Mouse (Mus musculus): ENCODE data around the gene Itsn2. TPM values are rescaled to one million over a fixed set of nuclear protein-coding genes. Genes with fewer than 3 reads are reported as not detected.
"Not testable (repeated sequence)": the region's sequence is repeated elsewhere in the genome, so short reads cannot be mapped to it uniquely, and the experiment has no call there.

Gene Itsn2
- total and polyA plus RNA-seq, 3 experiments: 27.9 to 48.1 (median 44.4) TPM

DNA sequence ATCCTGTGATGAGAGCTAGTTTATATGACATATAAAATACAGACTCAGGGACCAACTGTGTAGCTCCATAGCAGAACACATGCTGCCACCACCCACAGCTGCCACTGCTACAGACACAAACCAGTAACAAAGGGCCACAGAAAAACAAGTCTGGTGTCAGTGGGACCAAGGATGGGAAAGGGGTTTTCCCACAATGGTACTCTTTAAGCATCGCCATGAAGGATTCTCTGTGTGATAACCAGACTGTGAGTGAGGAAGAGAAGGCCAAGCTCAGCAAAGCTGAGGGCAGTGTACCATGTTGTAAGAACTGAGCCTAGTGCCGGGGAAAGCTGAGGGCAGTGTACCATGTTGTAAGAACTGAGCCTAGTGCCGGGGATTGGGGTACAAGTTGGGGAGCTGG, 98.8 kb downstream of the Itsn2 start:
- Histone ChIP-seq H3K4me1 (ENCODE audit: control insufficient read depth in 1 of 2, insufficient read depth in 2 of 2) (peaks cover 3 to 9% of the 10 kb centered on the region in 2 experiments; a peak in 2 of 4 replicates), H3K36me3 (replicated peaks in 1 of 2; ENCODE audit: control insufficient read depth in 1 of 2, insufficient read depth in 1 of 2, low read length in 1 of 2) (peaks cover 12 to 44% of the 10 kb centered on the region in 2 experiments), H3K27me3 (replicated peaks) (no peaks in the 10 kb centered on the region), H3K4me2 (ENCODE audit: insufficient read depth, low read depth, poor library complexity, severe bottlenecking) (no peak overlapping the region), H3K27ac (ENCODE audit: insufficient read depth, low read depth) (no peak overlapping the region), H3K9ac (ENCODE audit: insufficient read depth, low read depth) (no peak overlapping the region), H3K79me2 (replicated peaks; ENCODE audit: control insufficient read depth, extremely low read depth, insufficient read depth, poor library complexity, severe bottlenecking) (no peaks in the 10 kb centered on the region), H3K4me3 (replicated peaks in 1 of 3; ENCODE audit: low read depth in 2 of 3, low read length in 2 of 3, poor library complexity in 1 of 3) (no peak overlapping the region), H3K9me3 (replicated peaks; ENCODE audit: low read length) (no peaks in the 10 kb centered on the region)
- in situ Hi-C loops (cut with MboI; ENCODE audit: low pct_ligation_motif_present, low pct_unique_long_range_greater_than_20kb, low sequenced_read_pairs) (no loop called here), dilution Hi-C loops (cut with MboI; ENCODE audit: extremely low pct_ligation_motif_present, extremely low pct_unique_long_range_greater_than_20kb, low sequenced_read_pairs) (no loop called here)
- TF ChIP-seq MXI1 (IDR thresholded peaks at IDR 0.05; ENCODE audit: low read depth, low read length): no peak
- no peak for TF ChIP-seq ZC3H11A (IDR thresholded peaks at IDR 0.05; ENCODE audit: low read depth, low read length)
- TF ChIP-seq ZNF384 (IDR thresholded peaks at IDR 0.05; ENCODE audit: low read depth, low read length): no peak
- no peak for TF ChIP-seq MAFK (IDR thresholded peaks at IDR 0.05; ENCODE audit: insufficient replicate concordance, low read length)
- TF ChIP-seq ZMIZ1 (IDR thresholded peaks at IDR 0.05; ENCODE audit: low read depth, low read length): no peak
- TF ChIP-seq GABPA (IDR thresholded peaks at IDR 0.05; ENCODE audit: insufficient replicate concordance, low read depth, low read length): no peak
- TF ChIP-seq RCOR1 (conservative IDR thresholded peaks at IDR 0.05; ENCODE audit: low read depth, low read length): no peak
- TF ChIP-seq CHD2 (IDR thresholded peaks at IDR 0.05; ENCODE audit: low read length): no peak
- no peak for TF ChIP-seq PAX5 (IDR thresholded peaks at IDR 0.05; ENCODE audit: low read length)
- no peak for TF ChIP-seq KAT2A (IDR thresholded peaks at IDR 0.05; ENCODE audit: insufficient replicate concordance, low read length)
- no peak for TF ChIP-seq USF1 (IDR thresholded peaks at IDR 0.05; ENCODE audit: low read depth, low read length)
- TF ChIP-seq E2F4 (IDR thresholded peaks at IDR 0.05; ENCODE audit: insufficient replicate concordance, low read depth, low read length): no peak
- TF ChIP-seq NELFE (IDR thresholded peaks at IDR 0.05; ENCODE audit: low read depth, low read length): no peak
- no peak for TF ChIP-seq CTCF (conservative IDR thresholded peaks at IDR 0.05 in 1 of 2, IDR thresholded peaks at IDR 0.05 in 1 of 2; ENCODE audit: low read depth in 2 of 2, low read length in 2 of 2)
- TF ChIP-seq NRF1 (IDR thresholded peaks at IDR 0.05; ENCODE audit: low read depth, low read length): no peak
- no peak for TF ChIP-seq HCFC1 (IDR thresholded peaks at IDR 0.05; ENCODE audit: low read depth, low read length)
- TF ChIP-seq BHLHE40 (IDR thresholded peaks at IDR 0.05; ENCODE audit: low read depth, low read length): no peak
- no peak for DNase-seq (ENCODE audit: extremely low read depth)

DNA sequence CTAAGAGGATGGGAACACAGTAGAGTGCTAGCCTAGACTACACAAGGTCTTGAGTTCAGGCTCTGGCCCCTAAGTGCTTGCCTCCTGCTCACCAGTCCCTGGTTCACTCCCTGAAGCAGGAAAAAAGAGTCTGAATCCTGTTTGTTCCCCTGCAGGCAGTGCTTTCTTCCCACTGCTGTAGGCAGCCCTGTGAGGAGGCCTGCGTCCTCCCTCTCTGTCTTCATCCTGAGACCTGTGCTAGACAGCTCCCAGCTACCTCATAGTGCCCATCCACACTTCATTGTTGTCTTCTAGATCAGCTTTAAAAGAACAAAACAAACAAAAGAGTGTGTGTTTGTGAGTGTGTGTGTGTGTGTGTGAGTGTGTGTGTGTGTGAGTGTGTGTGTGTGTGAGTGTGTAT, 102.1 kb downstream of the Itsn2 start:
- H3K9me3 ChIP-seq (replicated peaks; ENCODE audit: low read length): no peaks in the 10 kb centered on the region
- H3K27me3 ChIP-seq (replicated peaks): no peaks in the 10 kb centered on the region
- no peak overlapping the region for H3K4me3 ChIP-seq (replicated peaks in 1 of 3; ENCODE audit: low read depth in 2 of 3, low read length in 2 of 3, poor library complexity in 1 of 3)
- no peak overlapping the region for H3K27ac ChIP-seq (ENCODE audit: insufficient read depth, low read depth)
- H3K9ac ChIP-seq (ENCODE audit: insufficient read depth, low read depth): no peak overlapping the region
- no peaks in the 10 kb centered on the region for H3K79me2 ChIP-seq (replicated peaks; ENCODE audit: control insufficient read depth, extremely low read depth, insufficient read depth, poor library complexity, severe bottlenecking)
- no peak for DNase-seq (ENCODE audit: extremely low read depth)
- no peak for TF ChIP-seq JUN (IDR thresholded peaks at IDR 0.05; ENCODE audit: insufficient read depth, low read depth, low read length)
- no peak overlapping the region for H3K4me2 ChIP-seq (ENCODE audit: insufficient read depth, low read depth, poor library complexity, severe bottlenecking)
- in situ Hi-C loops (cut with MboI; ENCODE audit: low pct_ligation_motif_present, low pct_unique_long_range_greater_than_20kb, low sequenced_read_pairs): no loop called here
- peaks cover 31 to 53% of the 10 kb centered on the region in 2 experiments for H3K36me3 ChIP-seq (replicated peaks in 1 of 2; ENCODE audit: control insufficient read depth in 1 of 2, insufficient read depth in 1 of 2, low read length in 1 of 2)
- dilution Hi-C loops (cut with MboI; ENCODE audit: extremely low pct_ligation_motif_present, extremely low pct_unique_long_range_greater_than_20kb, low sequenced_read_pairs): no loop called here
- H3K4me1 ChIP-seq (ENCODE audit: control insufficient read depth in 1 of 2, insufficient read depth in 2 of 2): peaks cover 3 to 9% of the 10 kb centered on the region in 2 experiments; a peak in 2 of 4 replicates

DNA sequence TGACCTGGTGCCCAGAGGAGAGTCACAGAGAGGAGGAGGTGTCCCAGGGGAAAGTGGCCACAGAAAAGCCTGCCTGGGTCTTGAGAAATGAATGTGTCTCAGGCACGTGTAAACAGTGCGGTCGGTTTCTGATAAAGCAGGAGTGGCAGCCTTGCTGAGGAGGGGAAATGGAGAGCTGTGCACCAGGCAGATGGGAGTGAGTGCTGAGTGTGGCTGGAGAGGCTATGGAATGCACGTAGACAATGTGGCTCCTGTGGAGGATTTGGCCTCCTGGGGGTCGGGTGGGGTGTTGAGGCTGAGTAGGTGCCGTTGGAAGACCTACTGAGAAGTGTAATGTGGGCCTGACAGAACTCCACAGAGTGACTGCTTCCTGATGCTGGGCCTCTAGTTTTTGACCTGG, 113.2 kb downstream of the Itsn2 start:
- H3K27ac ChIP-seq (ENCODE audit: insufficient read depth, low read depth); dilution Hi-C loops (cut with MboI; ENCODE audit: extremely low pct_ligation_motif_present, extremely low pct_unique_long_range_greater_than_20kb, low sequenced_read_pairs); H3K9me3 ChIP-seq (replicated peaks; ENCODE audit: low read length); in situ Hi-C loops (cut with MboI; ENCODE audit: low pct_ligation_motif_present, low pct_unique_long_range_greater_than_20kb, low sequenced_read_pairs); H3K79me2 ChIP-seq (replicated peaks; ENCODE audit: control insufficient read depth, extremely low read depth, insufficient read depth, poor library complexity, severe bottlenecking); H3K4me1 ChIP-seq (ENCODE audit: control insufficient read depth in 1 of 2, insufficient read depth in 2 of 2); H3K9ac ChIP-seq (ENCODE audit: insufficient read depth, low read depth); H3K4me2 ChIP-seq (ENCODE audit: insufficient read depth, low read depth, poor library complexity, severe bottlenecking); H3K4me3 ChIP-seq (replicated peaks in 1 of 3; ENCODE audit: low read depth in 2 of 3, low read length in 2 of 3, poor library complexity in 1 of 3); DNase-seq (ENCODE audit: extremely low read depth); H3K27me3 ChIP-seq (replicated peaks): not testable (repeated sequence)
- H3K36me3 ChIP-seq (replicated peaks in 1 of 2; ENCODE audit: control insufficient read depth in 1 of 2, insufficient read depth in 1 of 2, low read length in 1 of 2): peaks cover 41 to 70% of the 10 kb centered on the region in 2 experiments
